Mouse (Mus musculus) olfactory bulb, adult 2 months (tissue): ENCODE measurements around the gene Olfr693. TPM values are rescaled to one million over a fixed set of nuclear protein-coding genes. Genes with fewer than 3 reads are reported as not detected.

Experiments used
- H3K27ac ChIP-seq: fragments of 200-500 bp; 2 replicates; pipeline ENCODE4 v1.5.1; 2012; ENCODE audit warnings: low read depth, low read length; ENCODE audit not compliant: insufficient read depth
- H3K4me1 ChIP-seq: fragments of 200-500 bp; 2 replicates; pipeline ENCODE4 v1.6.1; 2012; ENCODE audit warnings: low read length; ENCODE audit not compliant: control insufficient read depth, insufficient read depth
- H3K4me3 ChIP-seq: fragments of 200-500 bp; 2 replicates; pipeline ENCODE4 v1.5.1; 2012; ENCODE audit warnings: mild to moderate bottlenecking, low read depth, low read length, moderate library complexity; ENCODE audit not compliant: insufficient read depth
- CTCF ChIP-seq: fragments of 200-500 bp; IDR thresholded peaks from 2 replicates; pipeline ENCODE4 v1.5.1; 2012; ENCODE audit warnings: low read depth, mild to moderate bottlenecking, low read length, moderate library complexity; ENCODE audit not compliant: insufficient read depth
- POLR2A ChIP-seq: fragments of 200-500 bp; IDR thresholded peaks from 2 replicates; pipeline ENCODE4 v1.6.1; 2012; ENCODE audit warnings: mild to moderate bottlenecking, low read depth, low read length, moderate library complexity; ENCODE audit not compliant: insufficient read depth
- WGBS: fragments of 180-500 bp; shearing (Covaris S2); methylation state at CpG from one replicate; pipeline ENCODE4 v1.1.7; 2018; 5-methylcytosine and 5-hydroxymethylcytosine counted together
- polyA plus RNA-seq: library from polyadenylated mRNA; stranded (reverse); fragments of >200 nt; gene quantifications from 2 replicates; pipeline ENCODE4 v1.2.4, GENCODE M21; 2012; ENCODE audit warnings: low replicate concordance; ENCODE audit not compliant: missing spikeins, insufficient read depth, insufficient read length

Gene Olfr693
- polyA plus RNA-seq, 1 experiment: not detected

DNA sequence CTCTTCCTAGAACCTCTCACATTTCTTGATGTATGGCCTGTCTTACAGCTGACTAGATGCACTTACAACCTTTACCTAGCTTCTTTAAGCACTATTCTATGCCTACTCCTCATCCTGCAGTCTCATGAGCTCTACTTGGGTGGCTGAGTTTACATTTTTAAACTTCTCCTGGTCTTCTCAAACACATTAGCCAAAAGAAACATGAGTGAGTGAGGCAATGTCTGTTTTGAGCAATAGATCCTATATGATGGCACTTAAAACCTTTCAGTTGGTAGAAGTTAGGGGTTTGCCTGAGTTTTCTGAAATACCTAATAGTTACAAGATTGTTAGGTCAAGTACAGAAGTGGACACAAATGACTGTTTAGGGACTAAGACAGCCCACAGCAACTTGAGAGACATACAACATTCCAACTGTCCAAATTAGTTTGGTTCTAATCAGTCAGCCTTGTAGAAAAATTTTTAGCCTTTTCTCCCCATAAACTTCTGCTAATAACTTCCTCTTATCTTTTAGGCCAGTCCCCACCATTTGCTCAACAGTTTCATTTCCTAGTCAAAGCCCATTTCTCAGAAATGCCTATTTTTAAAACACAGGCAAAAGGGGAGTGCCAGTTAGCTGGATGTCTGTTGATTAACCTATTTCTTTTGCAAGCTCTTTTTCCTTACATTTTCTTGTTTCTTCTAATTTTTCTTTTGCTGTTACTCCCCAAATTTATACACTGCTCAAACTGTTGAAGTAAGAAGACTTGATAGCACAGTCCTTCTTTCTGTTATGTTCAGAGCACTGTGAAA, 28.6 kb downstream of the Olfr693 start:
- TF ChIP-seq CTCF (no peak), POLR2A (no peak)
- Histone ChIP-seq H3K4me3 (no peak overlapping the region), H3K27ac (no peak overlapping the region), H3K4me1 (no peaks in the 10 kb centered on the region)

DNA sequence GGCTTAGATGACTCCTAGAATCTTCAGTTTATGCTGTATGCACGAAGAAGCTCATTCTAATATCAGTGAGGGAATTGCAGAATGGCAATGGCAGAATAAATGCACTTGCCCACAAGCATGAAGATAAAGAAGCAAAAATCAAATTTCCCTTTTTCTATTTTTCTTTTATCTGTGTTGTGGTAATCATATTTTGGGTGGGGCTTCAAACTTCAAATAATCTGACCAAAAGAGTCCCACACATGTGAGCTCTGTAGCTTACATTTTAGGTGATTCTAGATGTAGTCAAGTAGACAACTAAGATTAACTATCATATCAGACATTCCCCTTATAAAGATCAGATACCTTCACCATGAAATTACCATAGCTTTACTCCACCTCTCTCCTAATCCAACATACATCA, 30.6 kb downstream of the Olfr693 start:
- Histone ChIP-seq H3K27ac (no peak overlapping the region), H3K4me3 (no peak overlapping the region), H3K4me1 (no peaks in the 10 kb centered on the region)
- TF ChIP-seq POLR2A (no peak), CTCF (no peak)
- WGBS: 55% methylated on average over 1 of the region's 1 CpGs

DNA sequence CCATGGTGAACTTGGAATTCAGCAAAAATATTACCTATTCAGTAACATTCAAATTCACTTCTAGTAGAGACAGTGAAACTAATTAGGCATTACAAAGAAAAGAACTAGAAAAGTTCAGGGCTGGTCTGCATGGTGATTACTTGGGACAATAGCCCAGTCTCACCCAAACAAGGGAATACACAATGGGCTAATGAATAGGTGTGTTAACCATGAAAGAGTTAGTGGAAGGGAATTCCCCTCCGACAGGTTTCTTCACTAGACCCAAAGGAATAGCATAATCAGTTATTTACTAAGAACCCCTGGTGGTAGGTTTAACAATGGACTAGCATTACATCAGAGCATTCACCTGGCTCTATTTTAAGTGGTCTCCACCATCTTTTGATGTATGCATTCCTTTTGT, 35.1 kb downstream of the Olfr693 start:
- no peak for TF ChIP-seq CTCF
- TF ChIP-seq POLR2A: no peak
- H3K27ac ChIP-seq: no peak overlapping the region
- WGBS: 31% methylated on average over 1 of the region's 1 CpGs
- no peak overlapping the region for H3K4me3 ChIP-seq
- H3K4me1 ChIP-seq: no peaks in the 10 kb centered on the region

DNA sequence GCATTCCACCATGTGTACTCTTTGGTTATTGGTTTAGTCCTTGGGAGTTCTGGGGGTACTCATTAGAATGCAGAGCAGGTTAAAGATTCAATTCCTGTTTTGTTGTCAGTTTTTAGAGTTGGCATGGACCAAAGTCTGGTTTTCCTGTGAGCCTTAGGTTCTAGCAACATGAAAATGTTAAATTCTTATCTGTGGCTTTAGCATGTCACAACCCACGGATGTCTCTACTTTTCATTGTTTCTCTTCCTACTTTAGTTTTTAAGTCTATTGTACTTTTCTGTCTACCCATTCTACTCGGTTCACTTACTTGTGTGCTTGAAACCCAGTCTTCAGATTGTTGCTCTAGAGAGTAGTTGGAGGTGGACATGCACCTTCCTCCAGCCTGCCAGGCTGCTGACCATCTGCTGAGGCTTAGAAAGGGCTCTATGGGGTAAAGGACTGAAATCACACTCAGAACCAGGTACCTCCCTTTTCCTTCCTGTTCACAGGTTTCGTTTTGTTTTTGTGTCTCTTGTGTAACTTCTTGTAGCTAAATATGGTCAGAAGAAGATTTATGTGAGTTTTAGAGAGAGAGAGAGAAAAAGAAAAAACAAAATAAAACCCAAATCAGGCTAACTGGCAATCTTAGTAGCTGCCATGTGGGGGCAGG, 36.0 kb downstream of the Olfr693 start:
- TF ChIP-seq CTCF (no peak), POLR2A (no peak)
- Histone ChIP-seq H3K4me3 (no peak overlapping the region), H3K4me1 (no peaks in the 10 kb centered on the region), H3K27ac (no peak overlapping the region)
- 69% methylated on average over 3 of the region's 3 CpGs for WGBS

DNA sequence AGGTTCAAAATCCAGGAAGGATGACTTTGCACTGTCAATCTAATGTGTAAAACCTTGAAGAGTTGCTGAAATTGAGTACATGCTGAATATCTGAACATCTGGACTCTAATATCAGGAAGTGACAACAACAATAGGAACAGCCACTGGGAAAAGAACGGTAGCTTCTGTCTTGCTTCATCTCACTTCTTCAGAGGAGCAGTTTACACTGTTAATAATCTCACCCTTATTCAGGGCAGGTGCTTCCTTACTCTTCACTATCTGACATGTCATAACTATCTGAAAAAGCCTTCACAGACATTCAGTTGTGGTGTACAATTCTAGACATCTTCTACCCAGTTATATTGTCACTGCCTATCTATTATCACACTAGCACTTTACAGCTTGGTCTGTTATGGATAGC, 39.5 kb downstream of the Olfr693 start:
- no peak for TF ChIP-seq POLR2A
- no peak for TF ChIP-seq CTCF
- Histone ChIP-seq H3K4me3 (no peak overlapping the region), H3K27ac (no peak overlapping the region), H3K4me1 (no peaks in the 10 kb centered on the region)
- WGBS: 85% methylated on average over 1 of the region's 1 CpGs

DNA sequence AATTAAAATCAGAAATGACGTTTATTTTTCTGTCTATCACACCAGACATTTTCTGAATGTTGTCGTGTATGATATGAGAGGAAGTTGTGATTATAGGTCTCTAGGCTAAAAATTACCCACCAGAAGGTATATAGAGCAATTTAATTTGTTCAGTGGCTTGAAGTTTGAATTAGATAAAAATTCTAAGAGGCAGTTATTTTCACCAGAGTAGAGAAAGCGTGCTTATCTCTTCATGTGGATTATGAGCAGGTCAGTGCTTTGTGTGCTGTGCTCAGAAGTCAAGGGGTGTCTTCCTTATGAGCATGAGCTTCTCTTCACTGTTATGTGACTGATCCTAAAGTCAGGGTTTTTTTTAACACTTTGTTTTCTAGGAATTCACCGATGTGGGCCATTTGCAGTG, 44.8 kb downstream of the Olfr693 start:
- Histone ChIP-seq H3K4me1 (no peaks in the 10 kb centered on the region), H3K4me3 (no peak overlapping the region), H3K27ac (no peak overlapping the region)
- WGBS: 81% methylated on average over 4 of the region's 4 CpGs
- no peak for TF ChIP-seq CTCF
- no peak for TF ChIP-seq POLR2A

Other genes with a start within 250 kb of the Olfr693 start
- gene Olfr694, start 11.2 kb upstream of the Olfr693 start, polyA plus RNA-seq: not detected in 2 replicates
- gene Olfr695, start 35.8 kb upstream of the Olfr693 start, polyA plus RNA-seq: not detected in 2 replicates
- gene Olfr697, start 61.9 kb upstream of the Olfr693 start, polyA plus RNA-seq: not detected in 2 replicates
- not detected in 2 replicates for gene Olfr698, start 74.8 kb upstream of the Olfr693 start, polyA plus RNA-seq
- not detected in 2 replicates for gene Olfr699, start 112.6 kb upstream of the Olfr693 start, polyA plus RNA-seq
- gene Olfr700, start 128.2 kb upstream of the Olfr693 start, polyA plus RNA-seq: not detected in 2 replicates
- gene Olfr701, start 133.5 kb upstream of the Olfr693 start, polyA plus RNA-seq: not detected in 2 replicates
- gene Olfr702, start 153.3 kb upstream of the Olfr693 start, polyA plus RNA-seq: not detected in 2 replicates
- not detected in 2 replicates for gene Olfr703, start 162.8 kb upstream of the Olfr693 start, polyA plus RNA-seq
- gene Olfr704, start 182.6 kb upstream of the Olfr693 start, polyA plus RNA-seq: not detected in 2 replicates
- not detected in 2 replicates for gene Olfr705, start 196.3 kb upstream of the Olfr693 start, polyA plus RNA-seq
- not detected in 2 replicates for gene Olfr706, start 207.6 kb upstream of the Olfr693 start, polyA plus RNA-seq
- not detected in 2 replicates for gene Olfr707, start 220.7 kb upstream of the Olfr693 start, polyA plus RNA-seq
- not detected in 2 replicates for gene Olfr1532-ps1, start 227.4 kb upstream of the Olfr693 start, polyA plus RNA-seq